ENCODE assay signal across 15 mouse cellular contexts in the genomic region with DNA sequence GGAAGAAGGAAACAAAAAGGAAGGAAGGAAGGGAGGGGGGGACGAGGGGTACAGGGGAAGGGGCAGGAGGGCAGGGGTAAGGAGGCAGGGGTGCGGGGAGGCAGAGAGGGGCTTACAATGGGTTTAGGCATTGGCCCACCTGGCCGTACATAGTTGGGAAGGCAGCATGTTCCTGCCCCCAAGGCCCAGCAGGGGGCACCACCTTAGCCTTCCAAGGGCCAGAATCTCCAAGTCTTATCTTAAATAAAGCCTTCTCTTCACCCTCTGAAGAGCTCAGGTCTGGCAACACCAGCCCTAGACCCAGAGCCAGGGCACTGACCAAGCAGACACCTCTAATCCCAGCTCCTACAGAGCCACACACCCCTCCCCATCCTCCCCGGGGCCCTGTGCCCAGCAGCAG.
DNase-seq lines count a peak whose midpoint lies in the region; ATAC-seq and TF ChIP-seq lines count a peak whose summit lies in the region.
"Had no signal": no experiment of that assay in that cellular context is flagged by ENCODE, and none has a peak within 500 bp of the region (broad histone marks: within the 10 kb centered on the region; RNA-seq: fewer than 3 reads in every experiment).

No protein-coding gene starts in this region.

- H3K27me3 ChIP-seq in hindbrain, postnatal 0 days (ENCODE audit: insufficient read depth, low read length), result no peaks in the 10 kb centered on the region
- H3K27me3 ChIP-seq in hindbrain, embryonic 14.5 days (ENCODE audit: control insufficient read depth, insufficient read depth, low read length), result no peaks in the 10 kb centered on the region
- no peaks in the 10 kb centered on the region for H3K27me3 ChIP-seq in midbrain, postnatal 0 days (ENCODE audit: insufficient read depth, low read length)
- no peaks in the 10 kb centered on the region for H3K27me3 ChIP-seq in midbrain, embryonic 13.5 days
- H3K27me3 ChIP-seq in kidney, embryonic 15.5 days, result no peaks in the 10 kb centered on the region
- H3K27me3 ChIP-seq: hindbrain, embryonic 13.5 days; midbrain, embryonic 15.5 days; stomach, embryonic 15.5 days had no signal

- DNase-seq in hindbrain, postnatal 0 days (ENCODE audit: low spot score), result no peak
- DNase-seq in hindbrain, embryonic 14.5 days (ENCODE audit: low spot score), result no peak
- no peak for DNase-seq in midbrain, postnatal 0 days (ENCODE audit: low spot score)
- peak; percentile 52 for DNase-seq in ZHBTc4 (ENCODE audit: low read depth, low spot score)
- DNase-seq in thymus, postnatal 4 days, result peak; percentile 58
- DNase-seq: adrenal gland, postnatal 25 days; cerebellum, adult 9-10 months; kidney, postnatal 25 days; right cerebral cortex, adult 18-20 months had no signal

- no peak for ATAC-seq in hindbrain, postnatal 0 days
- no peak for ATAC-seq in hindbrain, embryonic 14.5 days (ENCODE audit: low FRiP score)
- ATAC-seq in midbrain, postnatal 0 days (ENCODE audit: low FRiP score), result no peak
- ATAC-seq in midbrain, embryonic 13.5 days, result no peak
- no peak for ATAC-seq in kidney, embryonic 15.5 days (replicated peaks; ENCODE audit: low FRiP score)
- ATAC-seq: midbrain, embryonic 15.5 days had no signal

- no peaks in the 10 kb centered on the region for H3K9me3 ChIP-seq in hindbrain, postnatal 0 days (ENCODE audit: low read length)
- peaks cover 4% of the 10 kb centered on the region; the same call in 1 of the 2 replicates for H3K9me3 ChIP-seq in hindbrain, embryonic 14.5 days (ENCODE audit: control insufficient read depth, low read length)
- H3K9me3 ChIP-seq in midbrain, postnatal 0 days (ENCODE audit: low read length), result no peaks in the 10 kb centered on the region
- H3K9me3 ChIP-seq in midbrain, embryonic 13.5 days, result peaks cover 6% of the 10 kb centered on the region
- peaks cover 7% of the 10 kb centered on the region; the same call in 1 of the 2 replicates for H3K9me3 ChIP-seq in kidney, embryonic 15.5 days (replicated peaks)
- H3K9me3 ChIP-seq: heart, embryonic 10.5 days; midbrain, embryonic 15.5 days; stomach, embryonic 15.5 days had no signal

- H3K4me3 ChIP-seq in hindbrain, postnatal 0 days (ENCODE audit: low read length), result no peak overlapping the region
- H3K4me3 ChIP-seq in hindbrain, embryonic 14.5 days (replicated peaks; ENCODE audit: low read length), result no peak overlapping the region
- no peak overlapping the region for H3K4me3 ChIP-seq in midbrain, postnatal 0 days (ENCODE audit: low read depth, low read length)
- no peak overlapping the region for H3K4me3 ChIP-seq in midbrain, embryonic 13.5 days (replicated peaks)
- H3K4me3 ChIP-seq in kidney, embryonic 15.5 days (replicated peaks), result no peak overlapping the region
- H3K4me3 ChIP-seq: heart, embryonic 10.5 days; hindbrain, embryonic 13.5 days; midbrain, embryonic 15.5 days; stomach, embryonic 15.5 days had no signal

- no peaks in the 10 kb centered on the region for H3K4me1 ChIP-seq in hindbrain, postnatal 0 days (ENCODE audit: insufficient read depth, low read length)
- H3K4me1 ChIP-seq in hindbrain, embryonic 14.5 days (replicated peaks; ENCODE audit: control insufficient read depth, insufficient read depth, low read length), result no peaks in the 10 kb centered on the region
- H3K4me1 ChIP-seq in midbrain, postnatal 0 days (ENCODE audit: insufficient read depth, low read length), result no peaks in the 10 kb centered on the region
- H3K4me1 ChIP-seq in midbrain, embryonic 13.5 days (replicated peaks), result no peaks in the 10 kb centered on the region
- H3K4me1 ChIP-seq in kidney, embryonic 15.5 days, result no peaks in the 10 kb centered on the region
- H3K4me1 ChIP-seq: midbrain, embryonic 15.5 days; stomach, embryonic 15.5 days had no signal

- no peak overlapping the region for H3K27ac ChIP-seq in hindbrain, postnatal 0 days
- no peak overlapping the region for H3K27ac ChIP-seq in hindbrain, embryonic 14.5 days
- no peak overlapping the region for H3K27ac ChIP-seq in midbrain, postnatal 0 days (ENCODE audit: low read depth, low read length)
- H3K27ac ChIP-seq in midbrain, embryonic 13.5 days, result no peak overlapping the region
- no peak overlapping the region for H3K27ac ChIP-seq in kidney, embryonic 15.5 days
- H3K27ac ChIP-seq: heart, embryonic 10.5 days; hindbrain, embryonic 13.5 days; stomach, embryonic 15.5 days had no signal

- no peak overlapping the region for H3K9ac ChIP-seq in hindbrain, postnatal 0 days (replicated peaks; ENCODE audit: low read length)
- no peak overlapping the region for H3K9ac ChIP-seq in hindbrain, embryonic 14.5 days
- no peak overlapping the region for H3K9ac ChIP-seq in midbrain, postnatal 0 days (replicated peaks; ENCODE audit: low read length, poor library complexity, severe bottlenecking)
- no peak overlapping the region for H3K9ac ChIP-seq in midbrain, embryonic 13.5 days (replicated peaks)
- no peak overlapping the region for H3K9ac ChIP-seq in kidney, embryonic 15.5 days
- H3K9ac ChIP-seq: hindbrain, embryonic 13.5 days; midbrain, embryonic 15.5 days; stomach, embryonic 15.5 days had no signal

- 84% methylated on average over 4 of the region's 4 CpGs for WGBS in hindbrain, postnatal 0 days
- WGBS in hindbrain, embryonic 14.5 days, result 96% methylated on average over 4 of the region's 4 CpGs
- 88% methylated on average over 4 of the region's 4 CpGs for WGBS in midbrain, postnatal 0 days
- 86% methylated on average over 4 of the region's 4 CpGs for WGBS in midbrain, embryonic 13.5 days
- WGBS in kidney, embryonic 15.5 days, result 89% methylated on average over 4 of the region's 4 CpGs

- H3K36me3 ChIP-seq in hindbrain, postnatal 0 days (ENCODE audit: insufficient read depth, low read length), result peaks cover 16% of the 10 kb centered on the region
- H3K36me3 ChIP-seq in hindbrain, embryonic 14.5 days (replicated peaks; ENCODE audit: control insufficient read depth, insufficient read depth), result peaks cover 70% of the 10 kb centered on the region
- H3K36me3 ChIP-seq in midbrain, postnatal 0 days (ENCODE audit: insufficient read depth, low read length), result peaks cover 34% of the 10 kb centered on the region
- H3K36me3 ChIP-seq in midbrain, embryonic 13.5 days, result peaks cover 86% of the 10 kb centered on the region
- H3K36me3 ChIP-seq in kidney, embryonic 15.5 days, result peaks cover 78% of the 10 kb centered on the region

- H3K4me2 ChIP-seq in hindbrain, postnatal 0 days (ENCODE audit: low read depth, low read length), result no peak overlapping the region
- no peak overlapping the region for H3K4me2 ChIP-seq in hindbrain, embryonic 14.5 days (replicated peaks)
- H3K4me2 ChIP-seq in midbrain, postnatal 0 days (ENCODE audit: low read depth, low read length, poor library complexity, severe bottlenecking), result no peak overlapping the region
- H3K4me2 ChIP-seq in midbrain, embryonic 13.5 days (replicated peaks), result no peak overlapping the region
- H3K4me2 ChIP-seq in kidney, embryonic 15.5 days, result no peak overlapping the region
- H3K4me2 ChIP-seq: hindbrain, embryonic 13.5 days; midbrain, embryonic 15.5 days; stomach, embryonic 15.5 days had no signal

- peak; percentile 44 for TF ChIP-seq CTCF in hindbrain, postnatal 0 days (IDR thresholded peaks at IDR 0.05; ENCODE audit: low read depth)
- peak; percentile 49 for TF ChIP-seq CTCF in midbrain, postnatal 0 days (IDR thresholded peaks at IDR 0.05)

Comparison
In these comparisons a context has a peak if more than half of its experiments do, and no peak if none do; other contexts are left out.
1. DNase-seq: peak in ZHBTc4 (single experiment) and thymus, postnatal 4 days (single experiment); none in hindbrain, postnatal 0 days (single experiment), hindbrain, embryonic 14.5 days (single experiment) and midbrain, postnatal 0 days (single experiment).